Mouse (Mus musculus) gastrocnemius, adult 8-10 months (tissue): ENCODE measurements around the gene Bicdl2. TPM values are rescaled to one million over a fixed set of nuclear protein-coding genes. Genes with fewer than 3 reads are reported as not detected.

Experiments used
- DNase-seq, 2 experiments: peaks; one replicate each; pipeline ENCODE4 v3.0.0; 2022; ENCODE audit warnings: low spot score in 2 of 2
- total RNA-seq, 4 experiments: library from RNA; stranded (reverse); gene quantifications; 2 replicates each; pipeline ENCODE4 v1.2.4; 2022

The Bicdl2 gene
- total RNA-seq, 4 experiments from 2014 or later = not detected

DNA sequence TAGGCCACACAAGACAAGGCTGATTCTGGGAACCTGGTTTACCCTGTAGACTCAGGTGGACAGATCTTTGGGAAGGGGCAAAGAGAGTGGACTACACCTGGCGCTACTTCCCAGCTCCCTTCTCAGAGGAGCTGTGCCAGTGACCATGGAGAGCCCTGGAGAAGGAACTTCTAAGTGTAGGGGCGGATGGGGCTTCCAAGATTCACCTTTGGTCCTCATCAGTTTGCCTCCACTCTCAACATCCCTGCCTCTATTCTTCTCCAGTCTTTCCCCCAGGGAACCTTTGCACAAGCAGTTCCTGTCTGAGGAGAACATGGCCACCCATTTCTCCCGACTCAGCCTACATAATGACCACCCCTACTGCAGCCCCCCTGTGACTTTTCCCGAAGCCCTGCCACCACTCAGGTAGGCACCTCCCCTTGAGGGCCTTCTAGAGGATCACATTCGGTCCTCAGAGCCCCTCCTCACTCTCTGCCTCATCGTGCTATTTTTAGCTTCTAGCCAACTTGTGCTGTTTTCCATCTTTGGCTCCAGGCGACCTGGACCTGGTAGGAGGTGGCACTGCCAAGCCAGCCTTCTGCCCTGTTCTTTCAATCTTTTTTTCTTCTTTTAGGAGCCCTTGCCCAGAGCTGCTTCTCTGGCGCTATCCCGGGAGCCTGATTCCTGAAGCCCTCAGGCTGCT lies 14.1 kb downstream of the Bicdl2 start:
- DNase-seq = no peak

DNA sequence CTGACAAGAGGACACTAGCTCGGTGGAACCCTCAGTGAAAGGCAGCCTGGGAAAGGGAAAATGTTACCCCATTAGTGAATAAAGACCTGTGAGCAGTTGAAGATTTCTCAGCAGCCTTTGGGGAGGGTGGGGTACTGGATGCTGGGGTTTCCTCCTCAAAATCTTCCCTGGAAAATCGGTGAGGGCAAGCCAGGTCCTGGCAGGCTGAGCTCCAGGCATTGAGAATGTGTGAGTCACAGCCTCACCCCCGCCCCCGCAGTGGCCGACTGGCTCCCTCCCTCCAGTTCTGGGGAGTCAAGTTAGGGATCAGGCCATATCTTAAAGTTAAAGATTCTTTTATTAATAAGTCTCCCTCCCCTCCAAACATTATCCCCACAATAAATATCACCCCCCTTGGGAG lies 14.8 kb downstream of the Bicdl2 start:
- DNase-seq = peak; percentile 50 to 59

DNA sequence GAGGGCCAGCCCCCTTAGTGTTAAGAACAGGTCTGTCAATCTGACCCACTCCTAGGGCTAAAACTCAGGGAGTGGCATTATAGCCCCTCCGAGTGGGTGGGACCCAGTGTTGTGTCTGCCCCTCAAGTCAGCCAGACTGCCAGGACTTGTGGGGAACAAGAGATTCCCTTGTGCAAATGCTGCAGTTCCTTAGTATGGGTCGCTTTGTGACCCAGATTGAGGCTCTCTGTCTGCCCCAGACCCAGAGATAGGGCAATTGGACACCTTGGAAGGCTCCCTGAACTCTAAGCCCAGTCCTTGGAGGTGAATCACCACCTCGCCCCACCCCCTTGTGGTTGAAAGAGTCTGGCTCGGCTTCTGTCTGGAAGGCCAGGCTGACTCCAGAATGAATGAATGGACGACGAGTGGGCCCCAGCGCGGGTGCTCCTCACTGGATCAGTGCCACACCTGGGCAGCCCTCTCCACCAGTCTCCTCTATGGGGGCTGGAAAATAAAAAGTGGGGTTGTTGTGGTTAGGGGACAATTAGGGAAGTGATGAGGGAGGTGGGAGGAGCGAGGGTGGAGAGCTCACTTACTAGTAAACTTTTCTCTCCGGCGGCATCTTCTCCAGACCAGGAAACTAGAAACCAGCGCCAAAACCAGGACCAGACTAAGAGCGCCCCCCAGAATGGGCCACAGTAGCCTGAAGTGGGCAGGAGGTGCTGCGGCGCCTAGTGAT lies 15.4 kb downstream of the Bicdl2 start:
- DNase-seq = peak; percentile 53 to 57

DNA sequence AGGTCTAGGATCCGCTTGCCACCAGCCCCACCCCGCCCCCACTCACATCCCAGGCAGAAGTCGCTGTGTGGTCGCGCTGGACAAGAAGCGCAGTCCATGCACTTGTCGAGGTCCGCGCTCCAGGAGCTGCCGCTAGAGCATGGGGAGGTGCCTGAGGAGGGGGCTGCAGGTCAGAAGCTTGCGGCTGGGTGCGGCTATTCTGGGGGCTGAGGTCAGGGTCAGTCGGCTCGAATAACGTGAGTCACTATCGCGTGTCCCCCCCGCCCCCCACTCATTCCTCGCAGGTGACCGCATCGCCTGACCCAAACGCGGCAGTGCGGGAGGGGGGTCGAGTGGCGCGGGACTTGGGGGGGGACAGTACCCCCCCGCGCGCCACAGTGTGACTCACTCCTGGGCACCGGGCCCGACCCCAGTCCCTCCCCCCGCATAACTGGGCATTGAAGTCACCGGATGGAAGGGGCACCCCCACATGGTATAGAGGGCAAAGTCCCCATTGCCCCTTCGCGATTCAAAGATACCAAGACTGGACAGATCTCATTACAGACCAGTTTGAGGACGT lies 16.2 kb downstream of the Bicdl2 start:
- no peak for DNase-seq

DNA sequence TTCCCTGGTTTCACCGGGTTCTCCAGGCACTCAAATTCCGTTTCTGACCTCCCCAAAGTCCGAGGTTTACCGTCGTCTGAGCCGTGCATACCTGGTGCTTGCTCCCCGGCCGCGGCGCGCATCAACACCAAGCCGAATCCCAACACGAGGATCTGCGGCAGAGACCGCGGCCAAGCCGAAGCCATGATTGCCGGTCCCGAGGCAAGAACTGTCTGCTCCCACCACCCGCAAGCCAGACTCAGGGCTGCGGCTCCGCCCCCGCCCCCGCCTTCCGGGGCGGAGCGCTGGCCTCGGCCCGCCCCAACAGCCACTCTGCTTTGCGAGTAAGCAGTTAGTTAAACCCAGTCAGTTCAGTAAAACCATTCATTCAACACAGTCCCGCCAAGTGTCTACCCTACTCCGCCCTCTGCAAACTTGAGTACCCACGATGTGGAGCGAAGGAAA lies 17.0 kb downstream of the Bicdl2 start, which contains the start of gene Tnfrsf12a:
Gene Tnfrsf12a (minus strand): TSS at position 233 of the 444 bp plus-strand sequence.
- peak; percentile 81 to 83 for DNase-seq

DNA sequence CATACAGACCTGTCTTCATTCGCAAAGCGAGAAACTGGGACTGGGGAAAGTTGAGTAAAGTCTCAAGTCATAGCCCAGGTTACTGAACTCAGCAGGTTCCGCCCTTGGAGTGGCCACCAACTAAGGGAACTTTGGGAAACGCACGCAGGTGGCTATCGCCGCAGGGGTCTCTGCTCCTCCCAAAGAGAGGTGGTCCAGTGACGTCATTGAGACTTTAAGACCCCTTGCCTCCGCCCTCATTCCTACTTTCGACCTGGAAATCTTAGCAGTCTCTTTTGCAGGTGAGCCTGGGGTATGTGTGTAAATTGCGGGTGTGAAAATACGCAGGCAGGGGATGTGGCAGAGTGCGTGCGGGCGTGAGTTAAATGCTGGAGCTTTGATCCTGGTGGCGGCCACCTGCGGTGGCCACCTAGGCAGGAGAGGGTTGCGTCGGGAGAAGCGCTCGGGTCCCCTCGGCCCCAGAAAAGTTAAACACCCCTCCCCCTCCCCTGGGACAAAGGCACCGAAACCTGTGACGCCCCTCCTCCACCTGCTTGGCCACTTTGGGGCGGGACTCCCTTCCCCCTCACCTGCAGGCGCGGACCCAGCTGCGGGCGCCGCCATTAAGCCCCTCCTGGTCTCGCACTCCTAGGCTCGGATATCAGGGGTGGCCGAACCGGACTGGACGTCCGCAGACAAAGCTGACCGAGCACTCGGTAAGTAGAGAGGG lies 19.0 kb downstream of the Bicdl2 start, which contains the start of gene Cldn6:
Gene Cldn6 (plus strand): TSS at position 123 of the 709 bp plus-strand sequence.
- DNase-seq = no peak

DNA sequence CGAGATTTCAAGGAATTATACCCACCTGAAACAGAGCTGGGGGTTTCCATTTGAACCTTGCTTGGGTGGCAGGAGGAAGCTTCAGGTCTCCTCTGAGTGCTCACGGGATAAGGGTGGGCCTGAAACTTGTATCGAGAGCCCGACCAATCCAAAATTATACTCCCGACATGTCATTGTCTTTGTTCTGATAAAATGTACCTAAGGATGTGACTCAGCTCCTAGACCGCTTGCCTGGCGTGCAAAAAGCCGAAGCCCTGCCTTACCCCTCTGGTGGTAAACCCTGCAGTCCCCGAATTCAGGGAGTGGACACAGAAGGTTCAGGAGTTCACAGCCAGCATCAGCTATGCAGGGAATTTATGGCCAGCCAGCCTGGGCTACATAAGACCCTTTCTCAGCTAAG lies 20.0 kb downstream of the Bicdl2 start:
- DNase-seq = no peak

DNA sequence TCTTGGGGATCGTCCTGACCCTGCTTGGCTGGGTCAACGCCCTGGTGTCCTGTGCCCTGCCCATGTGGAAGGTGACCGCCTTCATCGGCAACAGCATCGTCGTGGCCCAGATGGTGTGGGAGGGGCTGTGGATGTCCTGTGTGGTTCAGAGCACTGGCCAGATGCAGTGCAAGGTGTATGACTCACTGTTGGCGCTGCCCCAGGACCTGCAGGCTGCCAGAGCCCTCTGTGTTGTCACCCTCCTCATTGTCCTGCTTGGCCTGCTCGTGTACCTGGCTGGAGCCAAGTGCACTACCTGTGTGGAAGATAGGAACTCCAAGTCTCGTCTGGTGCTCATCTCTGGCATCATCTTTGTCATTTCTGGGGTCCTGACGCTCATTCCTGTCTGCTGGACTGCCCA lies 20.8 kb downstream of the Bicdl2 start:
- no peak for DNase-seq

DNA sequence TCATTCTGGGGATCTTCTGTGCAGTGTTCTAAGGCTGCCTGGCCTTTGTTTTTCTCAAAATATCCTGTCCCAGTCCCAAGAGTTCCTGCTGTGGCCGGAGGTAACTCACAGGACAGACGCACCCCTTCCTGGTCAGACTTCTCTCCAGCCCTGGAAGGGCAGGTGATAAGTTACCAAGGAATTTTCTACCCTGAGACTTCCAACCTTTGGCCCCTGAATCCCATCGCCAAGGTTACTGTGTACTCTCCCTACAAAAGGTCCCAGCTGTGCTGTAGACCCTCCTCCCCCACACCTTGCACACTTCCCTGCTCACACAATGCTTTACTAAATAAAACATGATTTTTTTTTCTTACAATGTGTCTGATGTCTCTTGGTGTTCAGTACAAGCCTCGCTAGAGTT lies 21.8 kb downstream of the Bicdl2 start:
- DNase-seq = no peak

DNA sequence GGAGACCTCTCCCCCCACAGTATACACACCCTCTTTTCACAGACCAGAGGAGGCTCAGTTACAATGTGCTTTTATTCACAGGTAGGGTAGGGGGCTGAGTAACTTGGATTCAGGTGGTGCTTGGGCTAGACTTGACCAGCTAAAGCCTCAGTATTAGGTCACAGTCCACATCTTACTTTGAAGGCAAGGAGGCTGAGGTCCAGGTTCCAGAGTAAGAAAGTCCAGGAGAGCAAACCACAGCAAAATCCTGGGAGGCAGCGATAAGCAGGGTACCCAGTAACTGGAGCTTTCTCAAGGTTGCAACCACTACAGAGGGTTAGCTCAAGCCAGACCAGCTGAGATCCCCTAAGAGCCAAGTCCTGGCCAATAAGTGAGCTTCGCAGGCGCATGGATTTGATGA lies 22.2 kb downstream of the Bicdl2 start:
- DNase-seq = no peak

DNA sequence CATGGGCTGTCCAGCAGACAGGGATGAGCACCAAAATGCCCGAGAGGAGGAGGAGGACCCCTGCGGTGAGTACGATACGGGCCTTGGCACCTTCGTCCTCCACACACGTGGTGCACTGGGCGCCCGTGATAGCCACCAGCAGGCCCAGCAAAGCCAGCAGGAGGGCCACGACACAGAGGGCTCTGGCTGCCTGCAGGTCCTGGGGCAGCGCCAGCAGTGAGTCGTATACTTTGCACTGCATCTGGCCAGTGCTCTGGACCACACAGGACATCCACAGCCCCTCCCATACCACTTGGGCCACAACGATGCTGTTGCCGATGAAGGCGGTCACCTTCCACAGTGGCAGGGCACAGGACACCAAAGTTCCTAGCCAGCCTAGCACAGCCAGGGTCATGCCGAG lies 22.9 kb downstream of the Bicdl2 start:
- DNase-seq = no peak

DNA sequence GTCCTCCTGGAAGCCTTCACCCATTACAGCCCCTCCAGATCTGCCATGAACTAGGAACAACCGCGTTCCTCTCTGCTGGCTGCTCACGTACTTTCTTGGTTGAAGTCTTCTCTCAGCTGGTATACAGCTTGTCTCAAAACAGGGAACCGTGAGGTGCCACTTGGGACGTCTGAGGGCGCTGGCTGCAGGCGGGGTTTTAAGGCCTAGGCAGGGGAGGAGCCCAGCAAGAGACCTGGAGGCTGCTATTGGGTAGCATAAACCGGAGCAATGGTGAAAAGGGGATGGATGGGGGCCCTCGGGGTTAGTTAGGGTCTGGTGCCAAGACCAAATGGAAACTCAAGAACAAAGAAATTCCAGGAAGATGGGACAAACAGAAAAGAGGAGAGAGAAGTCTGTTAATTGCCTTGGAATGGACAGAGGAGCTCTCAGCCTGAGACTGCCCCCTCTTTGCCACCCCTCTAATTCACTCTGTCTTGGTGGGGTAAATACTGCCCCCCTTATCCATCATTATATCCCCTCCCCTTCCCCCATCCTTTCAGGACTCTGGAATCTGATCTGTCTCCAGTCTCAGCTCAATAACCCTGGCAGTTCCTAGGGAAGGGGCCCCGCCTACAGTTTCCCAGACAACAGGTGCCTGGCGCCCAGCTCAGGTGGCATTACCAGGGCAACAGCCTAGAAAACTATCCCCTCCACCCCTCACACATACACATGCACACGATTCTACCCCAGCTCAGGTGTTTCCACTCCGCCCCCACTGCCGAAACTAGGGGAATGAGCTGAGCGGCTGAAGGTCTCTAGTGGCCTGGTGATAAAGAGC lies 23.8 kb downstream of the Bicdl2 start, which contains the start of gene Cldn9:
Gene Cldn9 (minus strand): TSS at position 171 of the 817 bp plus-strand sequence.
- no peak for DNase-seq

DNA sequence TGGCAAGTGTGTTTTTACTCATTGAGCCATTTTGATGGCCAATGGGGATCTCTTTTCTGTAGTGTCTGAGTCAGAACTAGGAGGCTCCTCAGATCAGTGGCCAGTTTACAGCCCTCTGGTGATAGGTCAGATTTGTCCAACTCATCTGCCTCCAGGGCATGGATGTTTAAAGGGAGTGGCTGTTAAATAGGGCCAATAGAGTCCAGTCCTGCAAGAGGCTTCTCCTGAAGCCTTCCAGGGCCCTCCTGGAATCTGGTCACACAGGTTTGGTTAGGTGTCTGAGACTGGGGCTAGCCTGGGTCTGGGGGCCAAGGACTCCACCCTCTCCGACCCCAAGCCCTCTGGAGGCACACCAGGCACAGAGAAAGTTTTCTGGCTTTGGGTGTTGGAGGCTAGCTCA lies 34.2 kb downstream of the Bicdl2 start:
- DNase-seq = no peak

DNA sequence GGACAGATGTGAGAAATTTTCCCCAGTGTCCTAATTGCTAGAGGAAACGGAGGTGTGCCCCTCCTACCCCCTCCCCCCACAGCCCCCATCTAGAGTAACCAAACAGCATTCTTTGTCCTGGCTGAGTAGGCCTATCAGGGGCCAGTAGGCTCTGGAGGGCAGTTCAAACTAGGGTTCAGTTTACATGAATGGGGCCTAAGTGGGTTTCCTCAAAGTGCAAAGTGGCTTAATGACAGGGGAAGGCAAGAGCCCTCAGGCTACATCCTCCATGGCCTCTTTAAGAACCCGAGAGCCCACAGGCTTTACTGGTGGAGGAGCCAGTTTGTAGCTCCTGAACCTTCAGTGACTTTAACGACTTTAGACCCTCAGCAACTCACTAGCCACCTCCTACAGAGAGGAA lies 35.5 kb downstream of the Bicdl2 start:
- no peak for DNase-seq

DNA sequence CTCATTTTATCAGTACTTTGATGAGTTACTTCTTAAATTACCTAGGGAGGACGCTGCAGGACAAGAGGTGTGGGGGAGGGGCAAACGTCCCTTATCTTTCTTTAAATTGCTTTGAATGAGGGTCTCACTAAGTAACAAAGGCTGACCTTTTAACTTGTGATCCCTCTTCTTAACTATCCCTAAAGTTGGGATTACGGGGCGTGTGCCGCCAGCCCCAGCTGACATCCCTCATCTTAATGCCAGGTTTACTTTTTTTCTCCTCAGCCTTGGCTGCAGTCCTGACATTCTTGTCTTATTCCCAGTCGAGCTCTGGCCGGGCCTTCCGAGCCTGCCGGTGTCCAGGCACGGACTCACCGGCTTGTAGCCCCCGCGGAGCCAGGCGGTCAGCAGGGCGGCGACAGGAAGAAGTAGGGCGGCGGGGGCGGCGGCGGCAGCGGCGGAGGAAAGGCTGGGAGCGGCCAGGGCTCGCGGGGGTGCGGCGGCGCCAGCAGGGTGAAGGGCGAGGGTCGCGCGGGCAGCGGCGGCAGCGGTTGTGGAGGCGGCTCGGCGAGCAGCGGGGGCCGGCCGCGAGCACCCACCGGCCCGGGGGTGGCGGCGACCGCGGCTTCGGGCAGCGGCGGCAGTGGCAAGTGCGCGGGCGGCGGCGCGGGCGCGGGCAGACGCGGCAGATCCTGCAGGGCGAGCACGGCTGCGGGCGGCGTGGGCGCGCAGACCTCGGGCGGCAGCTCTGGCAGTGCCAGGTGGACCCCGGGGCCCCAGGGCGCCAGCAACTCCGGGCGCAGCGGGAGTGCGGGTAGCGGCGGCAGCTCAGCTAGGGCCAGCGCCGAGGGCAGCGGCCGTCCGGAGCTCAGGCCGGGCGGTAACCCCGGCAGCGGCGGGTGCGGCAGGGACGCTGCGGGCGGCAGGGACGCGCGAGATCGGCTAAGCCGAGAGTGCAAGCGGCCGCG lies 39.1 kb downstream of the Bicdl2 start:
- DNase-seq = peak in 1 of 2 experiments; percentile 57

DNA sequence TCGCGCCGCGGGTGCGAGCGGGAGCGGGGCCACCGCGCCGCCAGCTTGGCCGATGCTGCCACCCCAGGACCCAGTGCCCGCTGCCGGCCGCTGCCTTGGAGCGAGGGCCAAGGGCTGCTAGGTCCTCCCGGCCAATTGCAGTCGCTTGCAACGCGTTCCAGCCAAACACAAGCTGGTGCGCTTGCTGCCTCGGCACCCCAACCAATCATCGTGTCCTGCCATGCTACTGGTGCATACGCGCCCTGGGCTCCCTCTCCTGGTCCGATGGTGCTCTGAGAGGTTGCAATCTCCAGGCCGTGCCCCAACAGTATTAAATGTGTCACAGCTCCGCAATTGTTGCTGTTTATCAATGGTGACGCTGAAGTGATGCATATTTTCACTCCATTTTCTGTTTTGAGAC lies 39.8 kb downstream of the Bicdl2 start:
- DNase-seq = peak; percentile 82 to 88

DNA sequence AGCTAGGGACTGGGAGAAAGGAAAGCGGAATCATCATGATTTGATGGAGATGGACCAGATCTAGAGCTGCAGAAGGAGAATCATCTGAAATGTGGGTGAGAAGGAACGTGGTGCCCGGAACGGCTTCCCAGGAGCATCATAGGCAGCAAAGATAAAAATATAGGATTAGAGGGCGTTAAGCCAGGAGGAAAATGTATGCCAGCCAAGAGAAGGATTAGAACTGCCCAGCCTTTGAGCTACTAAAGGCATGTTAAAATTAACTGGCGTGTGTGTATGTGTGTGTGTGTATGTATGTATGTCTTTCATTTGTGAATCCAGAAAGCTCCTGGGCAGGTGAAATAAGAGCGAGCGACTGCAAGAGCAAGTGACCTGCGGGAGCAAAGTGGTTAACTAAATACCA lies 43.0 kb downstream of the Bicdl2 start:
- DNase-seq = no peak

DNA sequence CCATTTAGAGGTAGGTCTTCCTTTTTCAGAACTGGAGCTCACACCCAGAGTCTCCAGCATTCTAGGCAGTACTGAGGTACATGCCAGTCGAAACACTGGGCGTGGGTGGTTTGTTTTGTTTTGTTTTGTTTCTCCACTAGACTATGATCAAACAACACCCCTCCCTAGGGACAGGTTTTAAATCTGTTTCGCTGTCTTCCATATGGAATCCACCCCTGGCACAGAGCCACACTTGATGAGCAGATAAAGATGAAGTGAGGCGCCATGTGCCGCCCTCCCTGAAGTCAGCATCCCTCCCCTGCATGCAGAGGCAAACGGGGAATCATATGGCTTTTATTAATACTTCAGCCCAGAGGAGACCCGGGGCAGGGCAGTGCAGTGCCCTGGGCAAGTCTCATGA lies 44.4 kb downstream of the Bicdl2 start:
- no peak for DNase-seq

DNA sequence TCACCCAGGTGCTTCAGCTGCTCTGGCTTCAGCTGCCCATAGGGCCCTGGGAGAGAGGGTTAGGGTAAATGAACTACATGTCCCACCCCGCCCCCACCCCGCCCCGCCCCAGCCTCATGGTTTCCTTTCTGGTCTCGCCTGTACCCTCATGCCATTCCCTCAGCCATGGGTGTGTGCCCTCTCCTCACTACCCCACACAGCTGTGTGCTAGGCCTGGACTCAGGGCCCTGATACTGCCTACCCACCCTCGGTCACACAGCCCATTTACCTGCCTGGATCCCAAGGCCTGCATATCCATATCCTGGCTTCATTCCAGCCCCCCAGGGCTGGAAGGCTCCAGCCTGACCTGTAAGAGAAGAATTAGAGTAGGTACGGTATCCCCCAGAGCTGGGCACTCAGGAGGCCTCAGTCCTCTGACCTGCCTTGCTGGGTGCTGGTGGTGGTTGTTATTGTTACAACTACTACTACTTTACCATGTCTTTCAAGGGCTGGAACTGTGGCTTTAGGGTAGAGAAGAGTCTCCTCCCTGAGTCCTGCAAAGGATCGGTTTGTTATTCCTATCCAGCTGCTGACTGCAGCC lies 45.3 kb downstream of the Bicdl2 start:
- no peak for DNase-seq
